Mouse (Mus musculus): Measurements from ENCODE around the gene Tmem94.
A peak's percentile ranks its signal among the peaks of the same experiment; 100 is the strongest.

Gene Tmem94

DNA sequence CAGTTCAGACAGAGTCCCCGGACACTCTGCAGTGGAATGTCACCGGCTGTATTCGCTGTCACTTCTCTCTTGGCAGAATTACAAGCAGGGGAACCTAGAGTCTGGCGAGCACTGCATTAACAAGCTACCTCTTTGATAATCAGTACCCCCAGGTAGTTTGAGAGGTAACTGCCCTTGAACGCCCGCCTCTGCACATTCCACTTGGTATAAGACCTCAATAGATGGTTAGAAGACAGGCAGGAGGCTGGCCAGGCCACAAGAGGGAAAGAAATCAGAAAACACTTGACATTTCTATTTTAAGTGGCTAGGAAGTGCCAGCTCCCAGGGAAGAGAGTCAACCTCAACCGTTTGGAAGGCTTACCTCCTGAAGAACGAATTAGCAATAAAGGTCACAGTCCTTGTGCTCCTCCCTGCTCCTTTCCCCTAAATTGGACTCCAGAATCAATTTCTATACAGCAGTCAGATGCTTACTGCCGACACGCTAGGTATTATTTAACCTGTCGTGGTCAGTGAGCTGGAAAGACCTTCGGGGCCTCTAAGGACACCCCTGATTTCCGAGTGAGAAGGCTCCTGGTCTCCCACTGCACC, 1.2 kb downstream of the Tmem94 start:
- no peak for DNase-seq (ENCODE audit: low read depth)

DNA sequence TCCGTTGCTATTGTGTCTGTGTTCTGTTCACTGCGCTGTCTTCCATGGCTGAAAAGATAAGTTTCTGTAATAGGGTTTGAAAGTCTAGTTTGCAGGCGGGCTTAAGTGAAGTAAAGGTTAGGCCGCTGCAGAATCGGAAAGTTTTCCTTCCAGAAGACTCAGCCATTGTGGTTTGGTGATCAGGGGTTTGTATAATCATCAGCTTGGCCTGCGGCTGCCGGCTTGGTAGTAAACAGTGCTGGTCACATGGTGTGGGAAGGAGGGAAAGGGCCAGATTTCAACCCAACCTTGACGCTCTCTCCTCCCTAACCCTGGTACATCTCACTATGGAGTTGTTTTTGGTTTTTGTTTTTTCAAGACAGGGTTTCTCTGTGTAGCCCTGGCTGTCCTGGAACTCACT, 1.7 kb downstream of the Tmem94 start:
- no peak for DNase-seq (ENCODE audit: low read depth)

DNA sequence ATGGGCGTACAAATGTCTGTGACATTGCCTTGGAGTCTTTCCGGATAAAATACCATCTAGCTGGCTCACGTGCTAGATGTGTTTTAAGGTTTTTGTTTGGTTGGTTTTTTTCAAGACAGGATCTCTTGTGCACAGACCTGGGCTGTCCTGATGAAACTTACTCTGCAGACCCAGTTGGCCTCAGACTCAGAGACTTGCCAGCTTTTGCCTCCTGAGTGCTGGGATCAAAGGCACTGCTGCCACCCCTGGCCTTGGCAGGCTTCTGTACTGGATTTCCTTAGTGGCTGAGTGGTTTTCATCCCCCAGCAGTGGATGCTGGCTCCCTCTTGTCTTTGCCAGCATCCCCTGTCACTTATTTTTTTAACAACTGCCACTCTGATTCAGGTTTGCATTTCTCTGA, 3.7 kb downstream of the Tmem94 start:
- DNase-seq (ENCODE audit: low read depth): no peak

DNA sequence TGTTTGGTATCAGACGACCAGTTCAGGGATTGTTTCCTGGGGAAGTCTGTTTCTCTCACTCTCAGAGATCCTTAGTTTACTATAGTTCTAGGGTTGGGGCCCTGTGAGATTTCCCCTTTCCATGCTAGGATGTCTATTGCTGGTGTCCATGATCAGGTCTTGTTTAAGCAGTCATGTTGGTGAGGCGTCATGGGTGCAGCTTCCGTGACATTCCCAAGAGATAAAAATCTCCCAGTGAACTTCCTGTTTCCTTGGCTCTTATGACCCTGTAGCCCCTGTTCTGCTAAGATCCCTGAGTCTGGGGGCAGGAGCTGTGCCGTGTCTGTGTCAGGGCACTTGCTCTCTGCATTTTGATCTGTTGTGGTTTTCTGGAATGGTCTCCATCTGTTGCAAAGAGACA, 9.4 kb downstream of the Tmem94 start:
- no peak for DNase-seq (ENCODE audit: low read depth)

DNA sequence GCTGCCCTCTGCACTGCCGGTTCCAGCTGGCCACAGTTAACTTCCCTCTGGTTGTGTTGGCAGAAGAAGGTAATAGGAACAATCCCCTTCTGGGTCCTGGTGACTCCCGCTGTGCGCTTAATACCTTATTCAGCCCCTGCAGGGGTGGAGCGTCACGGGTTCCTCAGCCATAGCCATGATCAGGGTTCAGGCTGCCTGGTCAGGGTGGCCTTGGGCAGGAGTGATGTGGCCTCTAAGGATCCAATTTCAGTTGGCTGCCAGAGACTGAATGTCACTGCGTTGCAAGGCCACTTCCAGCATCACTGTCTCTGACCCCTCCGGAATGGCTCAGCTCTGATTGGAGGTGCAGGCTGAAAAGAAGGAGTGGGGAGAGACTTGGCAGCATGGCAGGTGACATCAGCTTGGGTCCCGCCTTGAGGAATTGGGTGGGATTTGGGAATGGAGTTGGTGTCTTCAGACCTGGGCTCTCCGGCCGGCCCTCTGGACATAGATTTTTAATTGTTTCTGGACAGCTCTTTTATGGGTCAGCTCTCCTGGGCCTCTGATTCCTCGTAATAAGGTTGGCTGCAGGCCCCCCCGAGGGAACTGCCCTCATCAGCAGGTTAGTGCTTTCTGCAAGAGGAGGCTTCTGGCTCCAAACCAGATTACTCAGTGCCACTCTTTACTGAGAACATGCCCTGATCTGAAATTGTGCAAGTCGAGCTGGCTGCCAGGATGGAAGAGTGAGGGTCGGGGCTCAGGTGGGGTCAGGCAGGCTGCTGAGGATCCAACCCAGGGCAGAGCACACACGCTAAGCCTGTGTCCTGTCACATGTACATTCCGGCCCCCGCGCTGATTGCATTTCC, 10.8 kb downstream of the Tmem94 start:
- no peak for DNase-seq (ENCODE audit: low read depth)

DNA sequence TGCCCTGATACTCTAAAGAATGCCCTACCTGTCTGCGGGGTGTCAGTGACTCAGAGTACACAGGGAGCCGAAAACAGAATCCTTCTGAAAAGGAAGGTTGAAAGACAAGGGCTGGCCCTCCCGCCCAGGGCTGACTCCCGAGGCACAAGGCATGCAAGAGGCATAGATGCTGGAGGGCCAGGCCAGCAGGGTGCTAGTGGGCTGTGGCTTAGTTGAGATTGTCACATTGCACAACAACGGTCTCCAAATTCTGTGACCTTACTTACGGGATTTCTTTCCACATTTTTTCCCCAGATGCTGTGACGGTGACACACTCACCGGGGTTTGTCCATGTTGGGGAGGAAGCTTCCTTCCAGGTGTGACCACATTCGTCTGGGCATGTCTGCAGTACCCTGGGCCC, 11.7 kb downstream of the Tmem94 start:
- no peak for DNase-seq (ENCODE audit: low read depth)

DNA sequence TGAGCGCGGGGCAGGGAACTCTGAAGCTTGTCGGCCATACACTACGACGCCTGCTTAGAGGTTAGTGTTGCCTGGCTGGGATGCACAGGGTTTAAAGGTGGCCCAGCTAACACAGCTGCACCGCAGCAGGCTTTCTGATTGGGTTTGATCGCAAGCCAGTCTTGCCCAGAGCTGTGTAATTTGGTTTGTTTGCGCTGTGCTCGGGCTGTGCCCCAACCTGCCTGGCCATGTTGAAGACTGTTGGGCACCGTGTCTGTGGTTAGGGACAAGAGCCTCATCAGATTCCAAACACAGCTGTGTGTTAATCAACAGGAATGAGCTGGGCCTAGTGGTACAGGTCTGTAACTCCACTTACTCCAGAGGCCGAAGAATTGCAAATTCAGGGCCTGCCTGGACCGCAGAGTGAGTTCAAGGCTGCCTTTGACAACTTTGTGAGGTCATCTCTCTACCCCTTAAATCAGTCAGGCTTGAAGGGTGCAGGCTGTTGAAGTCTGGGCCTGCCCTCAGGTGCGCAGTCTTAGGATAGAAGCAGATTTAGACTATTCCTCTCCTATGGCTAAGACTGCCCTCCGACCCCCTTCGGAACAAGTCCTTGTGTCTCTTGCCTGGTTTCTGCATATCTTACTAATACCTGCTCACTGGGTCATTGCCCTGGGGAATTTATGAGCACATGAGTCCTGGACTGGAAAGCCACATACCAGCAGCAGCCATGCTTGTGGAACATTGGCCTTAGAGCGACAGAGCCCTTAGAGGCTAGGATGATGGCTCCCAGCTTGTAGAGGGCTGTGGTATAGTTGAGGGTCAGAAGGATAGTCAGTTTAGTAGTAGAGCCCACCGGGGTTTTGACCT, 12.5 kb downstream of the Tmem94 start:
- DNase-seq (ENCODE audit: low read depth): no peak

DNA sequence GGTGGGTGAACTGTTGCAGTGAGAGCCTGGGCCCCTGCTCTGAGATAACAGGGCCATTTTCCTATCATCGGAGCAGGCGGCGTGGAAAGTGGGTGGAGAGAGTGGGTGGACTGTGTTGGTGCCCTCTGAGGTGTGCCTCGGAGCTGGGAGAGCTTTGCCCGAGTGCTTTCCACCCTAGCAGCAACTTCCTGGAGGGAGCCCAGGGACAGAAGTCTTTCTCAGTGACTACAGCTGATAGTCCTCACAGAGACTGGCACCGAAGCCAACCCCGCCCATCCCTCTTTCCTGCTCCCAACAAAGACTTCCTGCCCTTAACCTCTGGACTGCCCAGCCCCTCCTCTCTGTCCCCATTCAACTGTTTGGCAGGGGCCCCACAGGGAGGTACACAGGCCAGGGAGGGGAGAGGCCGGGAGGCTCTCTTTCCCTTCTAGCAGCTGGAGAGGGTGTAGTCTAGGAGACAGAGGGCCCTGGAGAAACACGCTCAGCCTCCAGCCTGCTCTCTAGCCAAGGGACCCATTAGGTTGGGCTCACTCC, 13.9 kb downstream of the Tmem94 start:
- peak; percentile 28 for DNase-seq (ENCODE audit: low read depth)

DNA sequence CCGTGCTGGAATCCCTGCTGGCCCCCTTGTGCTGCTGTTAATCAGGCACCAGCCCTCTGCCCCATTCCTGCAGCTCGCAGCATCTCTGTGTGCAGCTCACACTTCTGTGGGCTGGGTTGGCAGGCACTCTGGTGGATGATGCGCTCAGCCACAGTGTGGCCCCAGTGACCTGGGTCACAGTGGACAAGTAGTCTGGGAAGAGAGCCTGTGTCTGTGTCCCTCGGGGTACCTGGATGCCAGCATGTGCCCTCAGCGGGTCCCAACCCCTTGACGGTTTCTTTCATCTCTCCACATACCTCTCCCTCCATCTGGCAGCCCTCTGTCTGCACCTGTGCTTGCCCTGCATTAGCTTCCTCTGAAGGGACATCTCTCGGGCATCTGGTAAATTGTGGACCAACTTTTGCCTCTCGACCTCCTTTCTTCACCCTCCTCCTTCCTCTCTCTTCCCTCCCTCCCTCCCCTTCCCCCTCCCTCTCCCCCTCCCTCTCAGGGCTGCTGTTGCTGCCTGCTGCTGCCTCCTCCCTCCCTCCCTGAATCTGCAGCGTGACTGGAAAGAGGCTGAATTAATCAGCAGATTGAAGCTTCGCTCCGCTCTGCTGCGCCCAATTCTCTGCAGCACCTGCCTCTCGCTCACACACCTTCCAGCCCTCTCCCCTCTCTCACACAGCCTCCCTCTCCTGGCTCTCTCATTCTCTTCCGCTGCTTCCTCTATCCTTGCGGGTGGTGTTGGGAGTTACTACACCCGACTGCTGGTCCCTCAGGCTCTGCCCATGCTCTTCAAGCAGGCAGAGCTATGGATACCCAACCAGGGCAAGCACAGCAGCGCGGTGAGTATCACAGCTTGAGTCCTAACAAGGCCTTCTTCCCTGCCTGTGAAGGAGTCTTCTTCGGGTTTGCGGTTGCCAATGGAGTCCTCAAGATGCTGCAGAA, 15.2 kb downstream of the Tmem94 start:
- no peak for DNase-seq (ENCODE audit: low read depth)

DNA sequence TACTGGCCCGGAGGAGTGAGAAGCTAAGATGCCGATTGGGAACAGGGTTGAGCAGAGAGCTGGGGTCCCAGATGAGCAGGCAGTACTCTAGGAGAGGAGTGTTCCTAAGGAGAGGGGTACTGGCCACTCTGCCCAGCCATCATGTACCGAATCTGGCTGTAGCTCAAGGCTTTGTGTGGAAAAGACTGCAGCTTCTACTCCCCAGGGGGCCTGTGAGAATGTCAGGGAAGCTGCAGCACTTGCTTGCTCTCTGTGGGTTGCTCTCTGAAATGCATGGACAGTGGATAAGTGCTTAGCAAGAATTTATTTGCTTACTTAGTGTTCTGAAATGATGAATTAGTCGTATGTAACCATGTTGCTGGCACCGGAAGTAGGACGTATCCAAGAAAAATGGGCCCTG, 21.2 kb downstream of the Tmem94 start:
- no peak for DNase-seq (ENCODE audit: low read depth)

DNA sequence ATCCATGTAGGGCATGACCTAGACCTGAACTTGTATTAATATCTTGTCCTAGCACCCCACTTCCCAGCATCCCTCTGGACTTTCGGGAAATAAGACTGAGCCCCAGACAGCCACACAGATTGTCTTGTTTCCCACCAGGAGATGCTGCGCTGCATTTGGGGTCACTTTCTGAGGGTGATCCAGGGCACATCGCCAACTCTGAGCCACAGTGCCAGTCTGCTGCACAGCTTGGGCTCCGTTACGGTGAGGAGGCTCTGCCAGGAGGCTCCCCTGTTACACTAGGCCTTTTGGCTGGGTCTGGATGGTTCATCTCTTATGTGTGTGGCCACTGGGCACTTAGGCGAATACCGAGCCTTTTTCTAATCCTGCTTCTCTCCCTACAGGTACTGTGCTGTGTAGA, 24.6 kb downstream of the Tmem94 start:
- DNase-seq (ENCODE audit: low read depth): no peak

DNA sequence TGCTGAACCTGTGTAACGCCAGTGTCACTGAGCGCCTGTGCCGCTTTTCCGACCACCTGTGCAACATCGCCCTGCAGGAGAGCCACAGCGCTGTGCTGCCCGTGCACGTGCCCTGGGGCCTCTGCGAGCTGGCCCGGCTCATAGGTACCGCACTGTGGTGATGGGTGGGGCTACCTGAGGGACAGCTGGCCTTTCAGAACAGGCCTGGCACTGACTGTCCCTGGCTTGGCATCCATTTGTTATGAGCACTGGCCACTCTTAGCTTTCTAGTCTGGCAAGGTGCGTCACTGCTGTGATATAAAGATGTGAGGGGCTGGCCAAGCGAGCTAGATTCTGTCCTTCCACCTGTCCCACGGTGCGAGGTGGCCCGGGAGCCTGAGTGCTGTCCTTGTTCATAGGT, 26.7 kb downstream of the Tmem94 start:
- no peak for DNase-seq (ENCODE audit: low read depth)

DNA sequence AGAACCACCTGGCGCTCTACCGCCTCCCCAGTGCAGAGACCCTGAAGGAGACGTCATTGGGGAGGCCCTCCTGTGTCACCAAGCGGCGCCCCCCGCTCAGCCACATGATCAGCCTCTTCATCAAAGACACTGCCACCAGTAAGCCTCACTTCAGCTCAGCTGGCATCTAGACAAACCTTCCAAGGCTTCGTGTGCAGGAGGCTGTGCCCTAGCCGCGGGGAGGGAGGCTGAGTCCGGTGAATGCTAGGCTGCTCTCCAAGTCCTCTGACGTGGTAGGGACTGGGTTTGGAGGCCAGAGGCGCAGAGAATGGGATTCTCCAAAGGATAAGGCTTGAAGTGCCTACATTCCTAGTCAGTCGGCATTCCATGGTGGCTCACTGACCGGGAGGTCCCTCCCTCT, 27.1 kb downstream of the Tmem94 start:
- no peak for DNase-seq (ENCODE audit: low read depth)

DNA sequence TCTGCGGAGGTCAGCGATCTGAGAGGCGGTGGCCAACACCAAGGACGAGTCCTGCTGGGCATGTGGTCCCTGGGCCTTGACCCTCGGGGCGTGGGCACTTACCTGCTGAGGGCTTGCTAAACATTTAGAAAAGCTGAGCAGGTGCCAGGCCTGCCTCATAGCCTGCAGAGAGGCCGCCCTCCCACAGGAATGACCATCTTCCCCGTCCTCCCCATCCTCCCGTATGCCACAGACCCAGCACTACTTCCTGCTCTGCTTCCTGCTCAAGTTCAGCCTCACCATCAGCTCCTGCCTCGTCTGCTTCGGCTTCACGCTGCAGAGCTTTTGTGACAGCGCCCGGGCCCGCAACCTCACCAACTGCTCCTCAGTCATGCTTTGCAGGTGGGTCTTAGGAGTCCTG, 31.7 kb downstream of the Tmem94 start:
- no peak for DNase-seq (ENCODE audit: low read depth)

DNA sequence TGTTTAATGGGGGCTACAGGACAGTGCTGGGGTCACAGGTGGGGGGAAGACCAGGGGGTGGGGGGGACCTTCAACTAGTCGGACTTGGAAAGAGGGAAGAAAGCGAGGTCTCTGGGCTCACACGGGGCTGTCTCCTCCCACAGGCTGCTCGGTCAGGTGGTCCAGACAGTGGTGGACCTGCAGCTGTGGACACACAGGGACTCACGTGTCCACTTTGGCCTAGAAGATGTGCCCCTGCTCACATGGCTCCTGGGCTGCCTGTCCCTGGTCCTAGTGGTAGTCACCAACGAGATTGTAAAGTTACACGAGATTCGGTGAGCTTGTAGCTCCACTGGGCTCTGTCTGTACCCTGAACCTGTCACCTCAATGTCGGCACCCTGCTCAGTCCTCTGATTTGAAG, 32.4 kb downstream of the Tmem94 start:
- no peak for DNase-seq (ENCODE audit: low read depth)

DNA sequence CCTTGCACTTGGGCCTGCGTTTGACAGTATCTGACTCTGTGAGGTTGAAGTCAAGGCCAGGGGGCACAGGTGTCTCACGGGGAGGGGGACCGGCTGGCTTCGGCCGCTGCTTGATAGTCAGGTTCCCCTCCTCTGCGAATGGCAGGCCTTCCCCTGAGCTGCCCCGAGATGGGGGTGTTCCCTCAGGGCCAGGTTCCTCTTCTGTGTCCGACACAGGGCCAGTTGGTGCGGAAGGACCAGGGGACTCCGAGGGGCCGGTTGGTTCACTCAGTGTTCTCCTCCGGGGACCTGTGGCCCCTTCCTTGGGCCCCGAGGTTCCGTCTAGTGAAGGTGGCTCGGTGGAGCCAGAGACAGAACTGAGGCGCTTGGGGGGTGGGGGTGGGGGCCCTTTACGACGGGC, 35.7 kb downstream of the Tmem94 start:
- no peak for DNase-seq (ENCODE audit: low read depth)

DNA sequence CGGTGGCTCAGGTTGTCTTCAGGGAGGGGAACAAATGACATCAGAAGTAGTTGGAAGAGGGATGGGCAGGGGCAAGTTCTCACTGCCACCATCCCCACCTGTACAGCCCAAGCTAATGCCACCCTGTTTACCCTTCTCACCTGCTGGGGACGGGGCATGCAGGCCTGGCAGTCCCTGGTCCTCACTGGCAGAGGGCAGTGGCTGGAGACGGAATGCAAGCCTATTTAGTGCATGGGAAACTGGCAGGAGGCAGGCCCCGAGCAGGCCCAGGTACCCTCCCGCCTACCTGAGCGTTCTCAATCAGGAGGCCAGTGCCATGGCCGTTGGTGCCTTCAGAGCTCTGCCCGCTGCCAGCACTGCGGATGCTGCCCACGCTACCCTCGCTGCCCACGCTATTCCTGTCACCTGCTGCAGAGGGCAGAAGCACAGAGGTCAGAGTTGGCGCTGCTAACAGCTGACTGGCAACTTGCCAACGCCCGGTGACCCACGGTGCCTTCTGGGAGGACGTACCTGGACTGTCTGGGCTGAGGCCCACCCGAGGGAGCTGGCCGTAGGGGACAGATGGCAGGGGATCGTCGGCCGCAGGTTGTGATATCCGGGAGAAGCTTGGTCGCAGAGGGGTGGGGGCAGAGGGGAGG, 38.0 kb downstream of the Tmem94 start:
- no peak for DNase-seq (ENCODE audit: low read depth)

DNA sequence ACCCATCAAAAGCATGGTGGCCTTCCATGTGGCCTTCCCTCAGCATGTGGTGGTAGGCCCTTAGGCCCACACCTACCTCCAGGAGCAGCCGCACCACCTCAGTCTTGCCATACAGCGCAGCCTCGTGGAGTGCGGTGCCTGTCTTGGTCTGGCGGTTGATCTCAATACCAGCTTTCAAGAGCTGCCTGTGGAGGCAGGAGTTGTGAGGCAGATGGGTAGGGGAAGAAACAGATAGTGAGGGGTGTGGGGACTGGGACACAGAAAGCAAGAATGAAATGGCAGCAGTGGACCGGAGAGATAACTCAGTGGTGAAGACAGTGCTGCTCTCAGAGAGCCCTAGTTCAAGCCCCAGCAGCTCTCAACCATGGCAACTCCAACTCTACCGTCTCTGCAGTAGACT, 39.8 kb downstream of the Tmem94 start:
- DNase-seq (ENCODE audit: low read depth): no peak

DNA sequence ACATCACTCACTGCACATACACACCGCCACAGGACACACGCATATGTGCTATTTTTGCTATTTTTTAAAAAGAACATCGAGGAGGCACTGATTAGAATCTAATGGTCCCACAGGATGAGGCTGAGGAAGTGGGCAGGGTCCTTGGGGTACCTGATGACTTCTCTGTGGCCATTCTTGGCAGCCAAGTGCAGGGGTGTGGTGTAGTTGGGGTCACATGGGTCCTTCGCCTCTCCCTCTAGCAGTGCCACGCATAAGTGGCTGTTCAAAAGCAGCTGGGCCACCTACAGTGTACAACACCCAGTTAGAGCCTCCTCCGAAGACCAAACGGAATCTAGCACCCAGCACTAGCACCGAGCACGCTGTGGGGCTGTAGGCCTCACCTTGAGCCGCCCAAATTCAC, 40.9 kb downstream of the Tmem94 start:
- DNase-seq (ENCODE audit: low read depth): no peak

DNA sequence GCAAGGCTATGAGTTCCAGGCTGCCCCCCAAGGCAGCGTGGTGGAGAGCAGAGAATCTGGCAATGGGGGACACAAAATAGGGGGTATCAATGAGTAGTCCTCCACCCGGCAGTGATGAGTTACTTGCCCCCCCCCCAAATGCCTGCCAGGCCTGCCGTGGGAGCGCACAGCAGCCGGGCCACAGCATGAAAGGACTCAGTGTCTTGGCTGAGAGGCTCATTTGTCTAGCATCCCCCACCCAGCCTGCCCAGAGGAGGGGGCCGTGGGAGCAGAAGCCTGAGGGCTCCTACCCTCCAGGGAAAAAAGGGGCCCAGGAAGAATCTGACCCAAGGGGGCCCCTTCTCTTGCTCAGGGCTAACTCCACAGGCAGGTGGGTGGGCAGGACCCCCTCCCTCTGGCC, 42.1 kb downstream of the Tmem94 start:
- no peak for DNase-seq (ENCODE audit: low read depth)

DNA sequence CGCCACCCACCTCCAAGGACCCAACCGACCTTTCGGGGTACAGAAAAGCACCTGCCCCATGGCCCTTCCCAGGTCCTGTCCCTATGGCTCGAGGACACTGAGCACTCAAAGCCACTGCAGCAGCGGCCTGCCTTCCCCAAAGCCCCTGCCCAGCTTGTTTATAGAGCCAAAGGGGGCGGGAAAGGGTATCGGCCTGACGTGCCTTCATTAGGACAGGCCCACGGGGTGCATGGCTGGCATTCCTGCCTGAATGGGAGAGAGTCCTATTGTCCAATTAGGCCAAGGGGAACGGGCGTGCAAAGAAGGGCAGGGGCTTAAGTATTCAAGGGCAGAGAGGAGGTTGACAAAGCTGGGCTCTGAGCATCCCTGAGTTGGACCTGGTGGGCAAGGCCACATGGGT, 42.7 kb downstream of the Tmem94 start:
- no peak for DNase-seq (ENCODE audit: low read depth)
